Mouse (Mus musculus) right cerebral cortex, postnatal 4 days (tissue): ENCODE results near the gene A630001G21Rik.
A peak's percentile ranks its signal among the peaks of the same experiment; 100 is the strongest.

Experiments used
- DNase-seq: peaks from one replicate; pipeline ENCODE4 v3.0.0-alpha.2; 2022

A630001G21Rik gene

DNA sequence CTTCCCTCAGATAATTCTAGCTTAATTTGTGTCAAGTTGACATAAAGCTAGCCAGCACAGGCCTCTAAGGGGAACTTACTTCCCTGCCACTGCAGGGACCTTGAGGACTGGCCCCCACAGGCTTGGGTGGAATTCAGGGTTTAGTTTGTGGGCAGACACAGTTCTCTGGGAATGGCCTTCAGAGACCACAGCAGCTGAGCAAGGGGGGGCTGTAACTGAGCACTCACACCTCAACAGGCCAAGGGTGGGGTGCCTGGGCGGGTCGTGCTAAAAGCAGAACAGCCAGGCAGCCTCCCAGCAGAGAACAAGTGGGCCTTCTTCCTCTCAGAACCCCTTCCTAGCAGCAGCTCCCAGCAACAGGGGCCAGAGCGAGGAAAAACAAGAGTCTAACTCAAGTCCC, 12.3 kb downstream of the A630001G21Rik start:
- no peak for DNase-seq

DNA sequence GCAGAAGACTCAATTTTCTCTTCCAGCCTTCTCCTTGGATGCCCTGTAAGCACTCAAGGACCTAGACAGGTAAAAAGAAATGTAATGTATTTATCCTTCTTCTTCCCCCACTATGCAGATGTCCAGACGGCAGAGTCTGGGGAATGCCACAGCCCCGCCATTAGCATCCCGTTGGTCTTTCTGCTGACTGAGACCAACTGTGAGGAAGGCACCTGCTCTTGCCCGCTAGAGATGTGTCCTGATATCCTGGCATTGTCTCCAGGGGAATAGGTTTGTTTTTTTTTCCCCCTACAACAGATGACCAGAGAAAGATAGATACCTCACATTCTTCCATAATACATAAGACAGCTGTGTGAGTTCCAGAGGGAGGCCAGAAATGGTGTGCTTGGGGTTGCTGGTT, 14.2 kb downstream of the A630001G21Rik start:
- DNase-seq, result no peak

DNA sequence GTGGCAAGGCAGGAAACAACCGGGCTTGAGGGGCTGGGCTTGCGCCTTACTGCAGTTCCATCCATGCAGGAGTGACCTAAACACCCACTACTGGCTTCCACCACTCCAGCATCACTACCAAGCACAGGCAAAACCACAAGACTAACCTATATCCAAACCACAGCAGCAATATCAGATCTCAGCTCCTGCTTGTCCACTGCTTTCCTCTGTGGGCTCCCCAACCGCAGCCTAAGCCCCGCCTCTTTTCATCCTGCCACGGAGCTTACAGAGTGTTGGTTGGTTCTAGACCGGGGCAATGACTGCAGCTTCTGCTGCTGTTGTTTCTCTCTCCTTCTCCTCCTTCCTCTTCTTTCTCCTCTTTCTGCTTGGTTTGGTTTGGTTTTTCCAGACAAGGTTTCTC, 15.1 kb downstream of the A630001G21Rik start:
- DNase-seq, result no peak

DNA sequence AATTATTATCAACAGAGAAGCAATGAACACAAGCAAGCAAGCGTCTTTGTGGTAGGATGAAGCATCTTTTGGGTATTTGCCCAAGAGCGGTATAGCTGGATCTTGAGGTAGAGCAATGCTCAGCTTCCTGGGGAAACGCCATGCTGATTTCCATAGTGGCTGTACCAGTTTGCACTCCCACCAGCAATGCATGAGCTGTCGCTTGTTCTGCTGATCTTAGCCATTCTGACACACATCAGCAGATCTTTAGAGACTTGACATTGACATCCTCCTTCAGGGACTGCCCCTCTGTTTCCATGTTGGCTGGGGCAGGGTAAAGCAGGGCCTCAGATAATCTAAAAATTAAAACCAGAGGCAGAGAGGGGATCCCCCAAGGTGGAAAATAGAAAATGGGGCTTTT, 16.8 kb downstream of the A630001G21Rik start:
- DNase-seq, result no peak

DNA sequence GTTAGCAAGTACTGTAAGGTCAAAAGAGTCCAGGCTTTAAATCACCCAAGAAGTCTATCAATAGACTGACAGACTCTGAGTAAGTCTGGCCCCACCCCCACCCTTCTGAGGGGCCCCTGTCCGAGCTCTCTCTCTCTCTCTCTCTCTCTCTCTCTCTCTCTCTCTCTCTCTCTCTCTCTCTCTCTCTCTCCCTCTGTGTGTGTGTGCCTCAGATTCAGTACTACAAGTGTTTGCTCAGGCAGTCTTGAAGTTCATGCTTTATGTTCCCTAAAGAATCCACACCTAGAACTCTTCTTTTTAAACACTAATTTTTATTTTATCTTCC, 19.5 kb downstream of the A630001G21Rik start:
- no peak for DNase-seq

DNA sequence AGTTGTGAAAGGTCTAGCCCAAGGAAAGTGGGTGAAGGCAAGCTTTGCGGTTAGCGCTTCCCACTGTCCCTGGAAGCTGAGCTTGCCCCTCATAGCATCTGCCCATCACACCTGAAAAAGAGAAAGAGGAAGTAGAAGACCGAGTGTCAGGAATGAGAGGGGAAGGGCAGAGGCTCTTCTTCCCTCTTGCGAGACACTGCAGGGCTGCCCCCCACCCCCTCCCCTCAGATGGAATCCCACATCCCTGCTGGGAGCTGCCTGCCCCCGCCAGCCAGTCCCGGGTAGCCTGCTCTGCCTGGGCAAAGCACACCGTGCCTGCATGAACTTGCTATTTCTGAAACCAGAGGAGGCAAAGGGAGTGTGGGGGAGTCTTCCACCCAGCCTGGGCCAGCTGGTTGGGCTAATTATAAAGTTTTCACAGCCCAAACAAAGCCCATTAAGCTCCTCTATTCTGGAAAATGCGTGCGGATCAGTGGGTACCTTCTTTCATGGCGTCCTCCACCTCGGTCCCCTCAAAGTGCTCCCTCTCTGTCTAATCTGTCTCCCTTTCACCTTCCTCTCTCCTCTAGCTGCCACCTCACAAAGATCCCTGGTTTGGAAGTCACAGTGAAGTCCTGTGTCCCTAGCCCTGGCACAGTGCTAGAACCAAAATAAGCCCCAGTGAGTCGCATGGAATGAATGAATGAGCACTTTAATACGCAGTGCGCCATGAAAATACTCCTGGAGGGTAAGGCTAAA, 20.0 kb downstream of the A630001G21Rik start:
- no peak for DNase-seq

DNA sequence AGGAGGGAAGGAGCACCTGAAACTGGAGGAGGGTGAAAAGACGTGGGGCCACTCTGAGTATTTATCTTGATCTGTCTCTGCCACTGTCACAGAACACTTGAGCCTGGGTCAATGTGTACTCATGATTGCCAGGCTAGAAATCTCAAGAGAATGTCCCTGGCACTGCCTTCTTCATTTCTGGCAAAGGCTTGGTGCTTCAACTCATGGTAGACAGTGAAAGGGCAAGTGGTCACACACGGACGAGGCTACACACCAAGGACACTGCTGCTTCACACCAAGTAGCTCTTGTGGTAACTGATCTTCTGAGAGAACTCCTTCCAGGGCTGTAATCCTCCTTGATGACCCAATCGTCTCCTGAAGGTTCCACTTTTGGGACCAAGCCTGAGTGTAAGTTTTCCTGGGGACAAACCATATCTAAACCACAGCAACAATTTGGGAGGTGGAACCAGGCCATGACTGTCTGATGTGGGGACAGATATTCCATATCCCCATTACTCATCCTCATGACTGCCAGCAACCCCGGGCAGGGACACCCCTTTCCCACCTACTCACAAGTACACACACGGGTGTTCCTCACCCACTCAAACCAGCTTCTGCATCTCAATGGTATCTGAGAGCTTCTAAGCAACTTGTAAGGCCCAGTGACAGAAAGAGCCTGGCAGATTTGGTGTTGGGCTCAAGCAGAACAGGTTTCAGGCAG, 20.8 kb downstream of the A630001G21Rik start:
- DNase-seq, result no peak

DNA sequence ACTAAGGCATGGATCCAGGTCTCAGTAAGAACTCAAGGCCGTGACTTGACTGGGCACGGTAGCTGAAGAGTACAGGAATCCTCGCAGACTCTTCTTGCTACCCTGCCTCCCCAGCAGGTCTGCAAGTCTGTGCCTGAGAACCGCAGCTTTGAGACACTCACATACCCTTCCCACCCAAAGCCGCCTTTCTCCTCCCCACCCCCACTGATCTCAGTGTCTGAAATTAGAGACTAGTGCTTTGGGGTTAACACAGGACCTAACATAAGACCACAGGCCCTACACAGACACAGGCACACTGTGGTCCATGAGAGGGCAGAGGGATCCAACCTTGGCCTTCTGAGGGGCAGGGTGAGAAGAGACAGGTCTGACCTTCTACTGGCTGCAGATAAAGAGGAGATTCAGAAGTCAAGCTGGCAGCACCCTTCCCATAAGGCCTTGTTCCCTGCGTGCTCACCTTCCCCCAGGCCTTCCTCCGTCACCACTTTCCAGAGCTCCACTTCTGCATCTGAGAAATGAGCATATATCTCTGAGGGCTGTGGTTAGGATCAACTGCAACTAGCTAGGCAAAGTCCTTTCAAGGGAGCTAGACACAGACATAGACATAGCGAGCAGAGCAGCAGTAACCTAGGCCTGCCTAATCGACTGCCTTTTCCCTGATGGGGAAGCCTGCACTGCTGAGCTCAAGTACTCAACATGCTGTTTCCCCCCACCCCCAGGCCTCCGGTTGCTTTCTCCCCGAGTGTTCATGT, 26.3 kb downstream of the A630001G21Rik start:
- DNase-seq, result no peak

DNA sequence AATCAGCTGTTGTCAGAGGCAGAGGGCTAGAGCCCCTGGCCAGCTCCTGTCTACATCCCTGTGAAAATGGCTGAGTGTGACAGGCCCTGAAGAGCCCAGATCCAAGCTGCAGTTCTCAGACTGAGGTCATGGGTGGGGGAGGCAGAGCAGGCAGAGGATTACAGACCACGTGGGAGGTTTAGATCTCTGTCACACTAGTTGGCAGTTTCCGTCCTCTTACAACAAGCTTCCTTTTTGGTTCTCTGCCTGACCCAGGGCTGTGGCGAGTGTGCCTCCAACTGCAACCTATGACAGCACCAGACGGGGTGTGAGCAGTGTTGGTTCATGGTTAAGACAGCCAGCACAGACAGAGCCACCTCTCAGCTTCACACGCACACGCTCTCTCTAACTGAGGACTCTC, 26.9 kb downstream of the A630001G21Rik start:
- no peak for DNase-seq

DNA sequence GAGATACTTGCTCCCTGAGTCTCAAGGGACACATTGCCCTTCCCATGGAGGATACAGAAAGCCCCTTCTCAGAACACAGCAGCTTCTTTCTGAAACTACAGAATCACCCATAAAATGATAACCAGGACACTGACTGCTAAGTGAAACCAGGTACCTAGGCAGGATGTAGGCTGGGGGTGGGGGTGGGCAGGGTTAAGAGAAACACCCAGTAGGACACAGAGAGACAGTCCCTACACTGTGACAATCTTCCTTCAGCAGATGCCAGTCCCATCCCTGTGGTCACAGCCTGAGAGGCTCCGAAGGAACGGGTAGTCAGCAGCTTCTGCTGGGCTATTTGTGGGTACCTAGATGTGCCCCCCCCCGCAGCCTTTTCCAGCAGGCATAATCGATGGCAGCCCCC, 27.8 kb downstream of the A630001G21Rik start:
- DNase-seq, result no peak

DNA sequence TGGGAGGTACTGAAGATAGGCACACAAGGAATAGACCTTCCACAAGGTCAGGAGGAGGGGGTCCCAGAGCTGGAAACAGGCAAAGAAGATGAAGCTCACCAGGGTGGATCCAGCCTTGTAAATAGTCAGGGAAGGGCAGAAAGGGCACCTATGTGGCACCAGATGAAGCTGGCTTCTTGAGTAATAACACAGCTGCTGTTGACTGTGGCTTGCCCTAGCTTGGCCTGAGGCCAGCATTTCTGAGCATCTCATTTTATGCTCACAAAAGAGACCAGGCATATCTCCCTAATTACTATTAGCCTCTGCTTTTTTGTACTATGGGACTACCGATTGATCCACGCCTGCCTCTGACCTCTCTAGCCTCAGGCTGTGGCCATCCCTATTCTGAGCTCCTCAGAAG, 28.6 kb downstream of the A630001G21Rik start:
- DNase-seq, result no peak

DNA sequence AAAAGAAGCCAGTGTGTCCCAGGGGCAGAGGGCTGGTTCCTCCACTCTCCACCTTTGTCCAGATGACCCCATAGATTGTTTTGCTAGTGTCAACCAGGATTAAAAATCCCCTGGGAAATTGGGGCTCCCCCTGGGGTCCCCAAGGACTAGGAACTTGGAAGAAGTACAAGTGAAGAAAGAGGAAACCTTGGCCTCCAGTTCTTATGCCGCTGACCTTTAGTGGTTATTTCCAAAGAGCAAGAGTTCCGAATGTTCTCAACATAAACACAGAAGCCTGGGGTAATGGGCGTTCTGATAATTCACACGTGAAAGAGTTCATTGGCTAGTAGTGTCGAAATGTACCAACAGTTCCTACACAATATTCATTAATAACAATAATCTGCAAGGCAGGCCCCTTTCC, 31.9 kb downstream of the A630001G21Rik start:
- DNase-seq, result no peak

DNA sequence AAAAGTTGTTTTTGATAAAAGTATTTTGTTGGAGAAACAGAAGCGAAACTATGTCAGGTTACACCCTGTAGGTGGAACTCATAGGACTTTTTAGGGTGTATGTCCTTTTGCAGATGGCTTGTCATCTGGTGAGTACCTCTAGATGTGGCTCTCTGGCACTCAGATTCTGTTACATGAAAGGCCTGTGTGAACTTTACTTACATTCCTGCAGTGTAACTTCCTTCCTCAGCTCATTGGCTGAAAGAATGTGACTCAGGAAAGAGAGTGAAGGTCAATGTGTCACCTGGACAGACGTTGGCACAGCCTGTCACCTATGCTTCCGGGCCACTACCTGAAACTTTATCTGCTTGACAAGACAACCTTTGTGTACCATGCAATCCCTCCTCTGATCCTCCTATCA, 33.9 kb downstream of the A630001G21Rik start:
- no peak for DNase-seq

DNA sequence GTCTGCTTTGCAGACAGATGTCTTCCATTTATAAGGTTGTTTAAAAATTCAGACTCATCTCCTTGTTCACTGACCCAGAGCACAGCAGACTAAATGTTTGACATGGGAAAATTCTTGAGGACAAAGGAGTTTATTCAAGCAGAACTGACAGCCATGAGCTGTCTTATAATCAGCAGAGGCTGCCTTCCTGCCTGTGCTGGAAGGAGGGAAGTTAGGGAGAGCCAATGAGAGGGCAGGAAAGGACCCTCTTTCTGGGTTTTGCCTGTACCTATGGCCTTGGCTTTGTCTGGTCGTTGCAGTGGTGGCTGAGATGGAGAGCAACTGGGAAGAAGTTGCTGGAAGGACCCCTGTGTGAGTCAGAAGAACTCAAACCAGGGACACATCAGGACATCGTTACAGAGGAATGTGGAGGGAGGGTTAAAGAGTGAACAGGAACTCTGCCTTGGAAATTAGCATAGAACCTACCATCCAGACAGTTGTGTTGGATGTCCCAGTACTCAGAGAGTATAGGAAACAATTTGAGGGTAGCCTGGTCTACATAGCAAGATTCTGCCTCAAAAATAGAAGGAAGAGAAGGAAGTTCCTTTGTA, 35.4 kb downstream of the A630001G21Rik start:
- no peak for DNase-seq

DNA sequence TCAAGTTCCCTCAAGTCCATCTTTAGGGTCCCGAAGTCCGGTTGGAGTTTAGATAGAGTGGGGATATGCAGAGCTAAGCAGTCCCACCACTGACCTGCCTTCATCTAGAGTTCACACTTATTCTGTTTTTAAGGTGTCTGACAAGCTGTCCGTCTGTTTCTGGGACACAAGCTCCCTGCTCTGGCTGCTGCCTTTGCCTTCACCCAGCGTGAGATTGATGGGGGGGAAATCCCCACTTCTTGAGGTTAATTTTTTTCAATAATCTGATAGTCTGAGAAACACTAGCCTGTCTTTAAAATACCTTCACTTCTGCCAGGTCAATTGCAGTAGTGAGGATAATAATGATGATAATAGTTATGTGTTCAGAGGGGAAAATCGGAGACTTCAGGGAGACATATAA, 36.1 kb downstream of the A630001G21Rik start:
- DNase-seq, result no peak

DNA sequence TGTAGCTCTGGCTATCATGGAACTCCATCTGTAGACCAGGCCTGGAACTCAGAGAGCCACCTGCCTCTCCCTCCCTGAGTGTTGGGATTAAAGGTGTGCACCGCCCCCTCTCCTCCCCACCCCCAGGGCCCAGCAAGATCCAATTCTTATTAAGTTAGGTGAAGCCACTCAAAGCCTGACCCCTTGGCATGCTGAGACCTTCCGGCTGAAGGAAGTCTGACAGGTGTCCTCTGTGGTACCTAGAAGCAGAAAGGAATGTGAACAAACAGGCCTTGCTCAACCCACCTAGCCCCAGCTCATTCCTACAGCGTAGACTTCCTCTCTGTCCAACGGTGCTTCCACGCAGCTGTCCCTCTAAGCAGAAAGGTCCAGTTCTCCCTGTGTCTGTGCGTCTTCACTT, 37.5 kb downstream of the A630001G21Rik start:
- DNase-seq, result no peak

DNA sequence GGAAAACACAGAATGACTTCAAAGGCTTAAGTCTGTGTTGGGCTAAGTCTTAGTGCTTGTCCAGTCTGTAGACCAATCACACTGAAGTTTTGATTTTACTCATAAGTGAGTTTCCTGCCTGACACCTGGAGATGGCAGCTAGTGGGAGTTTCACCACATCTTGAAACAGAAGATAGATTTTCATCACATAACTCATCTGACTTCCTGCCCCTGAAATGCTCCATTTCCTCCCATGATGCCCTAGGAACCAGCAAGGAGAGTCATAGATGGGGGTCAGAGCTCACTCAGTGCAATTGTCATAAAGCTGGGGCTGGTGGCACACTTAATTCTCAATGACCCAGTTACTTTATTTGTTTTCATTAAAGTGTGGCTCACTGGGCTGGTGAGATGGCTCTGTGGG, 38.6 kb downstream of the A630001G21Rik start:
- DNase-seq, result no peak

DNA sequence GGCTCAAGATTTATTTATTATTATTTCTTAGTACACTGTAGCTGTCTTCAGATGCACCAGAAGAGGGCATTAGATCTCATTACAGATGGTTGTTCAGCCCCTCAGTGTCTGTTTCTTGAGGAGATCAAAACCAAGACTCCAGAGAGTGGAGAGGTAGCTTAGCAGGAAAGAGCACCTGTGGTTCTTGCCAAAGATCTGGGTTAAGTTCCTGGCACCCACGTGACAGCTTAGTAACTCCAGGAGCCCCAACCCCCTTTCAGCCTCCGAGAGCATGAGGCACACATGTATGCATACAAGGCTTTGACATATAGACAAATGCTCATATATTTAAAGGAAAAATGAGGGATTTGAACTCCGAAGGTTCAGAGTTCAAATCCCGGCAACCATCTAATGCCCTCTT, 39.4 kb downstream of the A630001G21Rik start:
- DNase-seq, result no peak

DNA sequence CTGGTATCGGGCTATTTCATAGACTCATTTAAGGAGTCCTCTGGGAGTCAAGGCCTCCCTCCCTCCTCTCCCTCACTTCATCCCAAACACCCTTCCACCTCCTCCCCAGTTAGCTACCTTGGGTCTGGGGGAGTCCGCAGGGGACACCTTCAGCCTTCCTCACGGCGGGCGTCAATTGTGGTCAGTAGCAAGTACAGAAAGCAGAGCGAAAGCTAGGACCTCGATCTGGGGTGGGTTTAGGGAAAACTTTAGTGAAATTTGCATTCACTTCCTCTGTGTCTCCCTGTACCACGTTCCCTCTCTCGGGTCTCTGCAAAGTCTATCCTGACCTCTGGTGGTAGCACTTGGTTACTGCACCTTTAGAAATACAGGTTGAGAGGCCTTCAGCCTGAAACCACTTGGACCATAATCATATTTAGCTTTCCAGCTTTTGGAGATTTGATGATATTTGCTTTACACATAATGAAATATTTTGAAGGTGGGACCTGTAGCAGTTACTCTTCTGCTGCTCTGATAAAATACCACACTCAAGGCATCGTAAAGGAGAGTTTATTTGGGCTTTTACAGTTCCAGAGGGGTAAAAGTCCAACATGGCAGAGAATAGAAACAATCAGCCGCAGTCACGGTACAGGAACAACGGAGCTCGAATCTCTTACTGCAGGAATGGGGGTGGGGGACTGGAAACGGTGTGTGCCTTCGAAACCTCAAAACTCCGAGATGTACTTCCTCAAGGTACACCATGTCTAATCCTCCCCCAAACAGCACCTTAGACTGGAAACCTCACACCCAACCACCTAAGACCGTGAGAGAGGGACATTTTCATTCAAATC, 41.9 kb downstream of the A630001G21Rik start:
- DNase-seq, result peak; percentile 62

DNA sequence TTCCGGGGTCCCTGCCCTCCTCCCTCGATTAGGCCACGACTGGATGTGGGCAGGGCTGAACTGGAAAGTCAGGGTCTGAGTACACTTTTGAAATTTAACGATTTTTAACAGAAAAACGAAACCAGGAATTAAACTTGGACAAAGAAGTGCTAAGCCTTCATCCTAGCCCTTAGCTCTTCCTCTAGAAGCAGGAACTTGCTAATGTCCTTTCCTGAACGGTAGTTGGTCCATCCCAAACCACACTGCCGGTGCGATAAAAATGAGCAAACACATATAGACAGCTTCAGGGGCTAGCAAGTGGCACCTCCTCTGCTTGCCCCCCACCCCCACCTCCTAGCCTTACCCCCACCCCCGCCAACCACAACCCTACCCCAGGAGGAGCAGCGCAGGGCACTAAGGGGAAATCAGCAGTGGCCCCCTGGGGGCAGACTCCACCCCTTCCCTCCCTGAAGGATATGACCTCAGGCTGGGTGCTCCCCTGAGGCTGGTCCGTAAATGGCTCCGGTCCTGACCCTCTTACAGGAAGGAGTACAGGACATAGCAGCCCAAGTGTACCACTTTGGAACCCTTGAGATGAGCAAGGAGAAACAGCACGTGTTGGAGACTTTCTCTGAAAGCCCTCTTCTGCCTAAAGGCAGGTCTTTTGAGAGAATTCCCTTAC, 42.9 kb downstream of the A630001G21Rik start:
- no peak for DNase-seq

DNA sequence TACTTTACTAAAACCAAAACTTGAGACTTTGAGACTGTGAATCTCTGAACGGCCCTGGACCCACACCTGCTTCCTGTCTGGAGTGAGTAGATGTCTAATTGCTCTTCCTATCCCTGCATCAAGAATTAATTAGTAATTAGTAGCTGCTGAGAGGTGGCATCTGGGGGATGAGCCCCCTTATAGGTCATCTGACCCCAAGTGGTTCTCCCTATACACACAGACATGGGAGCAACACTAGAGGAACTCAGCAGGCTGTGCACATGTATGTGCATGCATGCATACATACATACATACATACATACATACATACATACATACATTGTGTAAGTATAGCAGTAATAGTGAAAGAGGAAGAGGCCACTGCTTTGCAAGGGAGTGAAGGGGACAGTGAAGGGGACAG, 43.9 kb downstream of the A630001G21Rik start:
- no peak for DNase-seq

DNA sequence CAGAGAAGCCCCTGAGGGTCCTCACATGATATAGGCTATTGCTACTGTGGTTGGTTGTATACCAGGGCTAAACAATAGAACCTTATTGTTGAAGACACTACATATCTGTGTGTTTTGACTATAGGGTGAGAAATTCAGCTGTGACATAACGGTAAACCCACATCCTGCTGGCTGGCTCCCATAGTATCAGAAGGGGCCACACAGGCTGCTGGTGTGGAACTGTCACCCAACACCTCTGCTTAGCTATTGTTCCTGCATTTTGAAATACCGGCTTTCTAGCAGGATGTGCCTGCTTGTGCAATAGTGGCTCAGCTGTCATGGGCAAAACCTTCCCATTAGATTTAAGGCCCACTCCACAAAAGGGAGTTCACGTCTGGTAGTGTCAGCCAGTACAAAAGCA, 45.9 kb downstream of the A630001G21Rik start:
- no peak for DNase-seq
